Mouse (Mus musculus): ENCODE results near the gene Gm10147.
"Not testable (repeated sequence)": the region's sequence is repeated elsewhere in the genome, so short reads cannot be mapped to it uniquely, and the experiment has no call there.

The Gm10147 gene

DNA sequence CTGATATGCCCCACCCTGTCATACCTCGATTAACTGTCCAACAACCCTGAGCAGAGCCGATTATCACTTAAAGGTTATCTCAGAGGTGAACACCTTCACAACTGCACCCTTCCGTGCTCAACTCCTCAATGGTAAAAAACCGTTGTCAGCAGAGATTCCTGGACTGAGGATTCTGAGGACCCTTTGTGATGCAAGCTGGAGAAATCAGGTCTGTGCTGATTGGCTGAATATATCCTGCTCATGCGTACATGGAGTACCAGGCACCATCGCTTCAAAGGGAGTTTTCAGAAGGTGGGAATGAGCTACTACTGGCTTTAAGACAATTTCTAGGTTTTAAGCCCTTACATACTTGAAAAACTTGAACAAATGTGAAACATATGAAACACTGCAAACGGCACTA, at the start of gene Gm10147:
Gene Gm10147 (minus strand): TSS at position 101 of the 400 bp plus-strand sequence.
- not testable (repeated sequence) for DNase-seq (ENCODE audit: extremely low spot score)
